Mouse (Mus musculus) liver, embryonic 14.5 days (tissue): ENCODE measurements around the gene Cfap57. TPM values are rescaled to one million over a fixed set of nuclear protein-coding genes. Genes with fewer than 3 reads are reported as not detected.

Experiments used
- ATAC-seq: fragments of 200-750 bp; cut with Nextera tagmentation; 2 replicates; pipeline ENCODE4 v1.8.0; 2017; ENCODE audit warnings: moderate number of reproducible peaks, mild to moderate bottlenecking, moderate library complexity; ENCODE audit not compliant: insufficient read depth
- DNase-seq, 3 experiments: peaks; one replicate each; pipeline ENCODE4 v3.0.0-alpha.2; 2012 to 2013; ENCODE audit warnings: low read depth in 3 of 3, low spot score in 3 of 3
- H3K27ac ChIP-seq: fragments of 300-500 bp; sonication (generic); 2 replicates; pipeline ENCODE4 v1.5.1; 2014; ENCODE audit warnings: moderate library complexity, mild to moderate bottlenecking, control low read depth, inconsistent platforms
- H3K27me3 ChIP-seq: fragments of 300-500 bp; sonication (generic); 2 replicates; pipeline ENCODE4 v1.6.1; 2014; ENCODE audit warnings: mild to moderate bottlenecking, low read length, moderate library complexity; ENCODE audit not compliant: control insufficient read depth, insufficient read depth
- H3K36me3 ChIP-seq: fragments of 300-500 bp; sonication (generic); replicated peaks from 2 replicates; pipeline ENCODE4 v1.6.1; 2014; ENCODE audit warnings: low read depth; ENCODE audit not compliant: control insufficient read depth, insufficient read depth
- H3K4me1 ChIP-seq, 2 experiments: fragments of 200-500 bp in 1 of 2; fragments of 300-500 bp in 1 of 2; sonication (generic) in 1 of 2; replicated peaks; 2 replicates each; pipeline ENCODE4 v1.6.1; 2012 to 2014; ENCODE audit warnings: antibody characterized with exemption in 1 of 2, inconsistent platforms in 1 of 2, low read length in 1 of 2; ENCODE audit not compliant: control insufficient read depth in 2 of 2, insufficient read depth in 2 of 2
- H3K4me2 ChIP-seq: fragments of 300-500 bp; sonication (generic); 2 replicates; pipeline ENCODE4 v1.6.1; 2014; ENCODE audit warnings: low read depth, mild to moderate bottlenecking, control low read depth, moderate library complexity
- H3K4me3 ChIP-seq, 2 experiments: fragments of 200-500 bp in 1 of 2; fragments of 300-500 bp in 1 of 2; sonication (generic) in 1 of 2; 2 replicates each; pipeline ENCODE4 v1.5.1; 2012 to 2014; ENCODE audit warnings: low read depth in 2 of 2, low read length in 2 of 2, mild to moderate bottlenecking in 2 of 2, control low read depth in 1 of 2, inconsistent platforms in 1 of 2, moderate library complexity in 1 of 2; ENCODE audit not compliant: insufficient read depth in 1 of 2
- H3K9ac ChIP-seq: fragments of 300-500 bp; sonication (generic); replicated peaks from 2 replicates; pipeline ENCODE4 v1.6.1; 2014; ENCODE audit warnings: mild to moderate bottlenecking, control low read depth, moderate library complexity
- H3K9me3 ChIP-seq: fragments of 300-500 bp; sonication (generic); 2 replicates; pipeline ENCODE4 v1.6.1; 2016; ENCODE audit warnings: low read length, mixed read lengths; ENCODE audit not compliant: control insufficient read depth
- CTCF ChIP-seq: IDR thresholded peaks from 2 replicates; pipeline ENCODE4 v1.5.1; 2016; ENCODE audit warnings: antibody characterized with exemption, low read depth, control low read depth
- EP300 ChIP-seq: IDR thresholded peaks from 2 replicates; pipeline ENCODE4 v1.6.1; 2016; ENCODE audit warnings: antibody characterized with exemption, low read depth
- WGBS: fragments of 180-500 bp; shearing (Covaris S2); extraction: QIAGEN DNeasy Blood & Tissue Kit; methylation state at CpG from one replicate; pipeline ENCODE4 v1.1.7; 2014; ENCODE audit not compliant: insufficient replicate concordance; 5-methylcytosine and 5-hydroxymethylcytosine counted together
- polyA plus RNA-seq, 2 experiments: library from polyadenylated mRNA; depleted of rRNA in 1 of 2; stranded (reverse) in 1 of 2; unstranded in 1 of 2; fragments of >200 nt; fragmentation: Nextera tagmentation in 1 of 2; extraction: Ambion mirVana in 1 of 2; gene quantifications; 2 replicates each; pipeline versions ENCODE4 v1.2.1 to v1.2.3; 2012 to 2014

The Cfap57 gene
- polyA plus RNA-seq, 2 experiments, result 0.54 to 1.3 TPM

DNA sequence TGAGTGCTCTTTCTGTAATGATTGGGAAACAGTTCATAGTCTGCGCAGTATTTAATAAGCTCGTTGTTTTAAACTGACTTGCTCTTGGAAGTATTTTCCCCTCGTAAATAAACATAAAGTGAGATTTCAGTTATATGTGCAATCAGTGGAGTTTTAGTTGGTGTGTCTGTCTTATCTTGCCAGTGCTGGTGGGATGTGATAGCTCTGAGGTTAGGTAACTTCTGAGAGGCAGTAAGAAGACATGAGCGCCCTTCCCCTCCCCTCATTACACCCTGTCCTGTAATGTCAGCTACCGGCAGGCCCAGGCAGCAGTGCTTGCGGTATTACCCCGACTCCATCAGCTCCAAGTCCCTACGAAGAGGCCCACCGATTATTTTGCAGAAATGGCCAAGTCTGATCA lies 1.2 kb upstream of the Cfap57 start:
- ATAC-seq (no peak), DNase-seq (peak in 2 of 3 experiments; percentile 18 to 25)
- Histone ChIP-seq H3K27ac (no peak overlapping the region), H3K36me3 (peaks cover 22% of the 10 kb centered on the region), H3K4me1 (peaks cover 7 to 12% of the 10 kb centered on the region in 2 experiments; a peak in 3 of 4 replicates), H3K9ac (peak overlapping the region; percentile 74; the same call in 1 of the 2 replicates), H3K4me3 (peak overlapping the region; percentile 73 to 78), H3K9me3 (no peaks in the 10 kb centered on the region), H3K4me2 (peak overlapping the region; percentile 84), H3K27me3 (no peaks in the 10 kb centered on the region)
- TF ChIP-seq EP300 (peak; percentile 65), CTCF (no peak)
- WGBS, result 30% methylated on average over 9 of the region's 9 CpGs

DNA sequence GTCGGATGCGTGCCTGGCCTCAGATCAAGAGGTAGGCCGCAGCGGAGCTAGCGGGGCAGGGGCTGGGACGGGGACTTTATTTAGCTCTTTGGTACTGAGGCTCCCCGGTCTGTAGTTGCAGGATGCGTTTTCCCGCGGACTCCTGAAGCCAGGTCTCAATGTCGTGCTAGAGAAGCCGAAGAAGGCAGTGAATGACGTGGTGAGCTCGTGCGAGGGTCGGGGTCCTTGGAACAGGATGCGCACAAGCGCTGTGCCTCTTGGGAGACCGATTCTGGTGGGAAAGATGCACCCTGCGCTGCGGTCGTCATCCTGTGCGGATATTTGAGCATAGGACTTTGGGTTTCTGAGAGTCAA lies 367 bp upstream of the Cfap57 start:
- TF ChIP-seq CTCF (no peak), EP300 (no peak)
- no peak for DNase-seq
- Histone ChIP-seq H3K4me2 (peak overlapping the region; percentile 84), H3K9me3 (no peaks in the 10 kb centered on the region), H3K27ac (no peak overlapping the region), H3K4me3 (peak overlapping the region; percentile 73 to 78), H3K36me3 (peaks cover 18% of the 10 kb centered on the region), H3K9ac (peak overlapping the region; percentile 74), H3K4me1 (peaks cover 7 to 12% of the 10 kb centered on the region in 2 experiments; a peak in 3 of 4 replicates), H3K27me3 (no peaks in the 10 kb centered on the region)
- under 1% methylated on average over 23 of the region's 23 CpGs for WGBS
- peak; percentile 27 for ATAC-seq

DNA sequence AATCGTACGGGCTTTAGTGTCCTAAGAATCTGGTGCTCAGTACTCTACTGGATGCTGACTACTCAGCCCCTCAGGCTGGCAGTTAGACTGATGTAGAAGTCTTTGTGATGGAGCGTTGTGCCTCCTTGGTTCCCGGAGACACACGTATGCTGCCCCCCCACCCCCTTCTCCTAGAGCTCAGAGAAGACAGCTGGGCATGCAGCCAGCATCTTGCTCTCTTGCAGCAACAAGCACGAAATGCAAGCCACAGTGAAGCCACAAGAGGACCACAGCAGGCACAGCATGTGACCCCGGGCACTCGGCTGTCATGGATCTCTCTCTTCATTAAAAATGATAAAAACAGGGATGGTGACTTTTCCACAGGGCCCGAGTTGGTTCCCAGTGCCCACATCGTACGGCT lies 5.2 kb downstream of the Cfap57 start:
- Histone ChIP-seq H3K9me3 (no peaks in the 10 kb centered on the region), H3K9ac (no peak overlapping the region), H3K27me3 (no peaks in the 10 kb centered on the region), H3K4me2 (no peak overlapping the region), H3K36me3 (no peaks in the 10 kb centered on the region), H3K27ac (no peak overlapping the region), H3K4me1 (peaks cover 2% of the 10 kb centered on the region in 2 experiments; a peak in 1 of 4 replicates), H3K4me3 (no peak overlapping the region)
- 73% methylated on average over 11 of the region's 11 CpGs for WGBS
- TF ChIP-seq CTCF, result no peak
- no peak for TF ChIP-seq EP300
- DNase-seq (no peak), ATAC-seq (no peak)

DNA sequence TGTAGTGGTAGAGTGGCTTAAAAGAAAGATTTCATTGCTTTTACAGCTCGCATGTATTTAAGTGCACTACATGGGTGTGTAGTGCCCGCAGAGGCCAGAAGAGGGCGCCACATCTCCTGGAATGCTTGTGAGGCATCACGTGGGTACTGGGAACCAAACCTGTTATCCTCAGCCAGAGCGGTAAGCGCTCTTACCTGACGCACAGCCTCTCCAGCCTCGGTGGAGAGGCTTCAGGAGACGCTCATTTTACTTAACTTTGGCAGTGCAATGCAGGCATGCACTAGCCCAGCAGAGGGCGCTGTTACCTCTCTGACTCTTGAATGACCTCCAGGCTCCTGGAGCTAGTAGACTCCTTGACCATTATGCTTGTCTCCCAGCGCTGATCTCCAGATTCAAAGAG lies 8.0 kb downstream of the Cfap57 start:
- Histone ChIP-seq H3K4me3 (no peak overlapping the region), H3K4me1 (0 out of 4 replicates have a peak, but pooled peaks cover 0 to 2% of the 10 kb centered on the region in 2 experiments), H3K36me3 (no peaks in the 10 kb centered on the region), H3K4me2 (no peak overlapping the region), H3K9ac (no peak overlapping the region), H3K9me3 (no peaks in the 10 kb centered on the region), H3K27ac (no peak overlapping the region), H3K27me3 (no peaks in the 10 kb centered on the region)
- DNase-seq (peak in 2 of 3 experiments; percentile 20 to 30), ATAC-seq (no peak)
- WGBS, result 17% methylated on average over 11 of the region's 11 CpGs
- TF ChIP-seq CTCF, result peak; percentile 80
- no peak for TF ChIP-seq EP300

DNA sequence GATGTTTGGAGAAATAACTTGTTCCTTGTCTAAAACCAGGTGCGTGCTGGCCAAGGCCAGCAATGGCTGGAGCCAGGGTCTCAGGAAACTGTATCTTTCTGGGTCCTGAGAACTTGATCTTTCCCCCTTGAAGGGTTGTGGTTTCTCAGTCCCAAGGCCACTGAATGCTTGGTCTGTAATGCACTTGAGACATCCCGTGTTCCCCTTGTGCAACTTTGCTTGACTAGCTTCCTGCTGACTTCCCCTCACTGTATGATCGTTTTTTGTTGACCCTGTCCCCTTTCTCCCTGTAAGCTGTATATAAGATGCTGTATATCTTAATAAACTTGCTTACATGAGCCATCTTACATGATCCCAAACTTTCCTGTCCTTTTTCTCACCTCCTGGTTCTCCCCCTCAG lies 10.7 kb downstream of the Cfap57 start:
- no peak for DNase-seq
- Histone ChIP-seq H3K4me3 (no peak overlapping the region), H3K9me3 (no peaks in the 10 kb centered on the region), H3K4me2 (no peak overlapping the region), H3K4me1 (0 out of 4 replicates have a peak, but pooled peaks cover 0 to 2% of the 10 kb centered on the region in 2 experiments), H3K27ac (no peak overlapping the region), H3K27me3 (no peaks in the 10 kb centered on the region), H3K9ac (no peak overlapping the region), H3K36me3 (no peaks in the 10 kb centered on the region)
- no peak for ATAC-seq
- WGBS, result 16% methylated on average over 3 of the region's 3 CpGs
- no peak for TF ChIP-seq CTCF
- no peak for TF ChIP-seq EP300
